Mouse (Mus musculus) CH12.LX (cell line): ENCODE data around the gene Ankle1. TPM values are rescaled to one million over a fixed set of nuclear protein-coding genes. Genes with fewer than 3 reads are reported as not detected.
A peak's percentile ranks its signal among the peaks of the same experiment; 100 is the strongest.

Experiments used
- DNase-seq: peaks from one replicate; pipeline ENCODE4 v3.0.0-alpha.2; 2013; ENCODE audit errors: extremely low read depth
- H3K27ac ChIP-seq: 2 replicates; pipeline ENCODE4 v1.5.1; 2012; ENCODE audit warnings: low read depth, mild to moderate bottlenecking, control low read depth, moderate library complexity; ENCODE audit not compliant: insufficient read depth
- H3K27me3 ChIP-seq: replicated peaks from 2 replicates; pipeline ENCODE3; 2012; ENCODE audit warnings: inconsistent platforms
- H3K36me3 ChIP-seq, 2 experiments: replicated peaks in 1 of 2; 2 replicates each; pipeline versions ENCODE3 to v1.6.1; 2012; ENCODE audit warnings: inconsistent platforms in 1 of 2, low read length in 1 of 2, mild to moderate bottlenecking in 1 of 2, mixed read lengths in 1 of 2, moderate library complexity in 1 of 2; ENCODE audit not compliant: control insufficient read depth in 1 of 2, insufficient read depth in 1 of 2
- H3K4me1 ChIP-seq, 2 experiments: 2 replicates each; pipeline ENCODE4 v1.6.1; 2012; ENCODE audit warnings: inconsistent platforms in 1 of 2, moderate library complexity in 1 of 2; ENCODE audit not compliant: insufficient read depth in 2 of 2, control insufficient read depth in 1 of 2
- H3K4me2 ChIP-seq: 2 replicates; pipeline ENCODE4 v1.6.1; 2012; ENCODE audit warnings: low read depth, mild to moderate bottlenecking, control low read depth; ENCODE audit not compliant: poor library complexity, insufficient read depth, severe bottlenecking
- H3K4me3 ChIP-seq, 3 experiments: fragments of 150-350 bp in 1 of 3; sonication (generic) in 1 of 3; replicated peaks in 1 of 3; 2 replicates each; pipeline versions ENCODE3 to v1.5.1; 2011 to 2012; ENCODE audit warnings: low read depth in 2 of 3, low read length in 2 of 3, mild to moderate bottlenecking in 2 of 3, moderate library complexity in 2 of 3, control low read depth in 1 of 3, improper control_type of control experiment in 1 of 3, inconsistent platforms in 1 of 3, mixed read lengths in 1 of 3; ENCODE audit not compliant: poor library complexity in 1 of 3
- H3K79me2 ChIP-seq: replicated peaks from 2 replicates; pipeline ENCODE4 v1.6.1; 2012; ENCODE audit warnings: mild to moderate bottlenecking, moderate library complexity; ENCODE audit not compliant: control insufficient read depth, poor library complexity, insufficient read depth, severe bottlenecking; ENCODE audit errors: extremely low read depth
- H3K9ac ChIP-seq: 2 replicates; pipeline ENCODE4 v1.6.1; 2012; ENCODE audit warnings: low read depth, mild to moderate bottlenecking, control low read depth, moderate library complexity; ENCODE audit not compliant: insufficient read depth
- H3K9me3 ChIP-seq: replicated peaks from 2 replicates; pipeline ENCODE3; 2012; ENCODE audit warnings: low read length, inconsistent platforms, mixed read lengths
- CHD1 ChIP-seq: IDR thresholded peaks from 2 replicates; pipeline ENCODE4 v1.6.1; 2012; ENCODE audit warnings: low read depth, low read length, improper control_type of control experiment, inconsistent platforms
- CHD2 ChIP-seq: IDR thresholded peaks from 2 replicates; pipeline ENCODE4 v1.6.1; 2011; ENCODE audit warnings: low read length, improper control_type of control experiment
- ELF1 ChIP-seq: IDR thresholded peaks from 2 replicates; pipeline ENCODE4 v1.6.1; 2014; ENCODE audit warnings: low read depth, mild to moderate bottlenecking, inconsistent platforms, low read length, improper control_type of control experiment
- EP300 ChIP-seq: IDR thresholded peaks from 2 replicates; pipeline ENCODE4 v1.6.1; 2011; ENCODE audit warnings: low read length, improper control_type of control experiment
- GABPA ChIP-seq: IDR thresholded peaks from 2 replicates; pipeline ENCODE4 v1.6.1; 2012; ENCODE audit warnings: low read depth, low read length, improper control_type of control experiment, inconsistent platforms; ENCODE audit not compliant: insufficient replicate concordance
- MAFK ChIP-seq: IDR thresholded peaks from 2 replicates; pipeline ENCODE4 v1.6.1; 2011; ENCODE audit warnings: low read length, improper control_type of control experiment; ENCODE audit not compliant: insufficient replicate concordance
- MEF2A ChIP-seq: IDR thresholded peaks from 2 replicates; pipeline ENCODE4 v1.6.1; 2014; ENCODE audit warnings: low read depth, mild to moderate bottlenecking, inconsistent platforms, low read length, improper control_type of control experiment, borderline replicate concordance
- NELFE ChIP-seq: IDR thresholded peaks from 2 replicates; pipeline ENCODE4 v1.6.1; 2011; ENCODE audit warnings: low read depth, low read length, improper control_type of control experiment
- RCOR1 ChIP-seq: conservative IDR thresholded peaks from 2 replicates; pipeline ENCODE4 v1.6.1; 2012; ENCODE audit warnings: low read depth, mild to moderate bottlenecking, inconsistent platforms, low read length, improper control_type of control experiment
- SMC3 ChIP-seq: IDR thresholded peaks from 2 replicates; pipeline ENCODE4 v1.6.1; 2011; ENCODE audit warnings: low read depth, low read length, improper control_type of control experiment
- TCF12 ChIP-seq: IDR thresholded peaks from 2 replicates; pipeline ENCODE4 v1.6.1; 2014; ENCODE audit warnings: low read depth, mild to moderate bottlenecking, inconsistent platforms, low read length, improper control_type of control experiment
- USF2 ChIP-seq: conservative IDR thresholded peaks from 2 replicates; pipeline ENCODE4 v1.6.1; 2011; ENCODE audit warnings: low read depth, low read length, improper control_type of control experiment
- ZKSCAN1 ChIP-seq: IDR thresholded peaks from 2 replicates; pipeline ENCODE4 v1.6.1; 2012; ENCODE audit warnings: low read depth, inconsistent platforms, low read length, improper control_type of control experiment, borderline replicate concordance
- dilution Hi-C: fragments of 300-500 bp; cut with MboI; formaldehyde crosslinking; loops from 2 replicates; pipeline ENCODE4 v1.14.3; 2020; ENCODE audit warnings: low sequenced_read_pairs; ENCODE audit not compliant: extremely low pct_unique_long_range_greater_than_20kb, extremely low pct_ligation_motif_present
- in situ Hi-C: fragments of 300-500 bp; cut with MboI; formaldehyde crosslinking; loops from 3 replicates; pipeline ENCODE4 v1.14.3; 2019; ENCODE audit warnings: low sequenced_read_pairs, low pct_ligation_motif_present, low pct_unique_long_range_greater_than_20kb, mixed read lengths
- polyA plus RNA-seq: library from polyadenylated mRNA; unstranded; fragments of >175 nt; gene quantifications from 2 replicates; pipeline ENCODE4 v1.2.1, GENCODE M21; 2012; ENCODE audit warnings: low read depth; ENCODE audit not compliant: insufficient read length
- total RNA-seq, 2 experiments: library from RNA; depleted of rRNA; stranded (reverse); fragments of 300-350 nt in 1 of 2; fragments of >200 nt in 1 of 2; gene quantifications; 2 replicates each; pipeline ENCODE4 v1.2.3; 2012 to 2014

The Ankle1 gene
- total and polyA plus RNA-seq, 3 experiments: 9.4 to 17.9 (median 17.4) TPM

- no peak for DNase-seq
- Histone ChIP-seq H3K27me3 (no peaks in the 10 kb centered on the region), H3K4me1 (peaks cover 0 to 3% of the 10 kb centered on the region in 2 experiments; a peak in 1 of 4 replicates), H3K4me2 (no peak overlapping the region), H3K9me3 (peaks cover 24% of the 10 kb centered on the region), H3K79me2 (no peaks in the 10 kb centered on the region), H3K9ac (no peak overlapping the region), H3K27ac (no peak overlapping the region), H3K36me3 (no peaks in the 10 kb centered on the region), H3K4me3 (no peak overlapping the region)
- TF ChIP-seq CHD1 (no peak), GABPA (no peak), CHD2 (no peak), MEF2A (no peak), SMC3 (no peak), NELFE (no peak), USF2 (no peak), TCF12 (0 out of 2 replicates have a peak, but pooled peaks have one; percentile 19), MAFK (no peak)
- in situ Hi-C loops (loop anchor here (10.0 kb wide), 1 partner anchor 60 kb away; no protein-coding TSS in a partner anchor), dilution Hi-C loops (no loop called here)
Measured at GRCm38 (mm10) chr8:71445096-71445495, 39.3 kb downstream of the Ankle1 start.

DNA sequence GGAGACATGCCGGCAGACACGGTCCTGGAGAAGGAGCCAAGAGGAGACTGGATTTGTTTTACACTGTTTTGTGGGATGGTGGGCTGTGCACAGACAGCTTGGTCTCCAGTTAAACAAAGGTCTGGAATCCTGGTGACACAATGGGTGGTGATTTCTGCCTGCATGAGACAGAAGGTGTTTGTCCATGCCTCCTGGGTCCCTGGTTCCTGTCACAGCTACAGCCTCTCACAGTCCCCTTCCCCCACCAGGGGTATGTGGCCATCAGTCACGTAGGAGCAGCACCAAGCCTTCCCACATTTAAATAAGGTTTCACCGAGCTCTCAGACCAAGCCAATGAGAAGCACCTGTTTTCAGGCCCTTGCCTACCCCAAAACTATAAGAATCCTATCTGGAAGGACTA, 45.5 kb downstream of the Ankle1 start:
- Histone ChIP-seq H3K36me3 (no peaks in the 10 kb centered on the region), H3K4me3 (no peak overlapping the region), H3K9ac (no peak overlapping the region), H3K27me3 (no peaks in the 10 kb centered on the region), H3K79me2 (no peaks in the 10 kb centered on the region), H3K9me3 (peaks cover 18% of the 10 kb centered on the region), H3K4me2 (no peak overlapping the region), H3K27ac (no peak overlapping the region), H3K4me1 (peaks cover 12 to 25% of the 10 kb centered on the region in 2 experiments)
- peak; percentile 33; the same call in 1 of the 2 replicates for TF ChIP-seq CHD2
- no peak for TF ChIP-seq ELF1
- dilution Hi-C loops: no loop called here
- no peak for DNase-seq
- in situ Hi-C loops: no loop called here

GRCm38 (mm10) chr8:71451777-71452176, 46.0 kb downstream of the Ankle1 start:
- no peaks in the 10 kb centered on the region for H3K27me3 ChIP-seq
- TF ChIP-seq ELF1: no peak
- TF ChIP-seq RCOR1: no peak
- no peak for TF ChIP-seq EP300
- TF ChIP-seq ZKSCAN1: no peak
- TF ChIP-seq, all 38 proteins: peak for 0
- H3K27ac ChIP-seq: peak overlapping the region; percentile 62; the same call in 1 of the 2 replicates
- in situ Hi-C loops (no loop called here), dilution Hi-C loops (no loop called here)
- H3K79me2 ChIP-seq: no peaks in the 10 kb centered on the region
- no peak for DNase-seq
- peaks cover 16% of the 10 kb centered on the region for H3K9me3 ChIP-seq
- no peak overlapping the region for H3K9ac ChIP-seq
- H3K36me3 ChIP-seq: peaks cover 0 to 1% of the 10 kb centered on the region in 2 experiments
- no peak overlapping the region; the same call in 1 of the 2 replicates for H3K4me2 ChIP-seq
- peak overlapping the region in 1 of 3 experiments; percentile 10 for H3K4me3 ChIP-seq
- peaks cover 12 to 26% of the 10 kb centered on the region in 2 experiments for H3K4me1 ChIP-seq
